Mouse (Mus musculus) megakaryocyte-erythroid progenitor cell, adult 5-6 weeks (primary cell): ENCODE data around the gene Bcat1. TPM values are rescaled to one million over a fixed set of nuclear protein-coding genes. Genes with fewer than 3 reads are reported as not detected.

ENCODE experiments used
- ATAC-seq: replicated peaks from 2 replicates; pipeline ENCODE4 v1.8.0; 2016; ENCODE audit warnings: mild to moderate bottlenecking, inconsistent platforms; ENCODE audit not compliant: severe bottlenecking, poor library complexity, low FRiP score, low TSS enrichment
- total RNA-seq, 2 experiments: library from RNA; stranded (forward) in 1 of 2; stranded (reverse) in 1 of 2; fragments of 200-1000, 215-1000 nt in 1 of 2; fragments of >200 nt in 1 of 2; fragmentation: Nextera tagmentation in 1 of 2; gene quantifications; 2 replicates each; pipeline ENCODE4 v1.2.3; 2014 to 2017

Gene Bcat1
- total RNA-seq, 2 experiments from 2014 or later, result 0.47 to 2.7 TPM

DNA sequence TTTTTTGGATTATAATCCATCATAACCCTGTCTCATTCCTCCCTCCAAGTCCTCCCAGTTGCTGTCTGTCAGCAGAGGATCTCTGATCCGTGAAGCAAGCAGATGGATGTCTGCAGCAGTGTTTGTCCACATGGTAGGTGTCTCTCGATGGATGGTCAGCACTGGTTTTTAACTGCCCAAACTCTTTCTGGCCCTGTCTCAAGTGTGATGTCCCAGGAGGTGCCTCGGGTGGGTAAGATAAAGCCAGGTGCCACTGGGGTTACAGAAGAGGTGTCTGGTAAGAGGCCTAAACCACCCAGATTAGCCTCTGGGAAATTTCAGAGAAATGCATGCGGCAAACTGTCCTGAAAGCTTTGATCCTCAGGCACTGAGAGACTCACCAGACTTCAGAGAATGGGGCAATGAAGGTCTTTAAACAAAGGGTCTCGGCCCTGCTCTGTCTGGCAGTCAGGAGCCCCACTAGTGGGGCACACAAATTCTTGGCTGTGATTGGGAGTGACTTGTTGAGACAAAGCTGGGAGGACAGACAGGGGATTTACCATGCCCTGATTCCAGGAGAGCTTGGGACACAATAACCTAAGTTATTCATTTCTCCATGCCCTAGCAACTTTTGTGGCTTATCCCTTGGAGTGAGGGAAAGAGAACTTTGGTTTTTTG is 12.6 kb downstream of the Bcat1 start:
- ATAC-seq, result no peak

DNA sequence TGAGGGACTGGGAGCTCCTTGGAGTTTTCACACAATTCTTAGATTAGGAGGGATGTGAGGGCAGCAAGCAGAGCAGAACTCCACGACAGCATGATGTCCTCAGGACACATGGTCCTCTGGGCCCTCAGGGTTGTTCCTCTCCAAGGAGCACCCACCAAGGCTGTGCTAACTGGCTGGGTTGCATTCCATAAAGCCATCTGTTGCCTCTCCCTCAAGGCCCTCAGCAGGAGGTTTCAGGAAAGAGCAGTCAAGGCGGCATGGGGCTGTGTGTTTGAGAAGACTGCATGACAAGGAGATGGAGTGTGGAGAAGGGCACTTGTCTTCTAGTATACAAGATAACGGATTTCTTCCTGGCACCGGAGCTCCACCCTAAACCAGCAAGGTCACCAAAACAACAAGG is 13.2 kb downstream of the Bcat1 start:
- no peak for ATAC-seq

DNA sequence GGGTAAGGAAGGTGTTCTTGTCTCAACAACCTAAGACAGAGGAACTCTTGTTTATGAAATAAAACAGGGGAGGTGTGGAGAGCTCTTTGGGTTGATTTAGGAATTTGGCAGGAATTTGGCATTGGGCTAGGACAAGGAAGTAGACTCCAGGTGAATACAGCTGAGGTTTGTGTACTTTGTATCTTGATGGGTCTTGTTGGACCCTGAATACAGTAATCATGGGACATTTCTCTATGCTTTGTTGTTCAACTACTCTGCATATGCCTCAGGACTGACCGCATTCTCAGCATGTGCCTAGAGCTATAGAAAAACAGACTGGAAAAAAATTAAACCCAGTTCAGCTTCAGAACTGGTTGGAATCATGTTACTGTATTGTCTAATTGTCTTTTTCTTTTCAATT is 14.6 kb downstream of the Bcat1 start:
- ATAC-seq, result no peak

DNA sequence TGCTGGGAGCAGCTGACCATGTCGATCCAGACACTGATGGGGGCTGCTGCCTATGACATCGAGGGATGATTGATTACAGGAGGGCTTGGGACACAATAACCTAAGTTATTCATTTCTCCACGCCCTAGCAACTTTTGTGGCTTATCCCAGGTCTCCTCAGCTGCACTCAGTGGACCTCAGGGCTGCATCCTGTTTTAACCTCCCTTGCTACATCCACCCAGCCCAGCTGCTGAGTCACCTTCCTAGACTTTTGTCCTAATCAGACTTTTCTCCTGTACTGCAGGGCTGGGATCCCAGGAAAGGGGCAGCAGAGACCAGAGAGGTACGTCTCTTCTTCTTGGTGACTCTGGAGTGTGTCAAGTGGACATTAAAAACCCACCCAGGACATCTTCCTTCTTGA is 19.9 kb downstream of the Bcat1 start:
- ATAC-seq, result no peak

DNA sequence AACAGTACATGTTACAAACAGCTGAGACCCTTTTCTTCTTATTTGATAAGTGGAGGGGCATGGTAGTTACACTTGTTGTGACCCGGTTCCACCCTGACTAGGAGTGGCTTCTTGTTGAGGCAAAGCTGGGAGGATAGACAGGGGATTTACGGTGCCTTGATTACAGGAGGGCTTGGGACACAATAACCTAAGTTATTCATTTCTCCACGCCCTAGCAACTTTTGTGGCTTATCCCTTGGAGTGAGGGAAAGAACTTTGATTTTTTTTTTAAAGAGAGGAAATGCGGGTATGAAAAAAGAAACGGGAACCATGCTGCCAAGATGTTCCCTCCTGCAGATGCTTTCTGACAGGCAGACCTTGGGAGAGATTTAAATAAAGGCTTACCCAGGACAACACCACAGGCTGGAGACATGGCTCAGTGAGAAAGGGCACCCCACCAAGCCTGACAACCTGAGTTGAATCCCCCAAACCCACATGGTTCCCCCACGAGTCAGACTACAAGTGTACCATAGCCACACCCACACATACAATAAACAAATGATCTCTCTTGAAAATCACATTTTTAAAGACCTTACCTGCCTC is 20.6 kb downstream of the Bcat1 start:
- no peak for ATAC-seq

DNA sequence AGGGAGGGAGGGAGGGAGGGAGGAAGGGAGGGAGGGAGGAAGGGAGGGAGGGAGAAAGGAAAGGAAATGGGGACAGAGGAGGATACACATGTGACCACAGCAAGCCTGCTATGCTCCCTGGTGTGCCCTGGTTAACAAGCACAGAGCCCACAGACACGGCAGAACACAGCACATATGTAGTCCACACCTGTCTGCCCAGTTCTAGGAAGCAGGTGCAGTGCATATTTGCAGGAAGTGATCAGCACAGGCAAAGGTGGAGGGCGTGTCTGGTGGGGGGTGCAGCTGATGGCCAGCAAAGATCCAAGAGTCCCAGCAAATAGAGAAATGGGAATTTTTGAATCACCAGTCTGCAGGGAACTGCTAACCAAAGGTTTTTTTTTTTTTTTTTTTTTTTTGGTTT is 23.3 kb downstream of the Bcat1 start:
- no peak for ATAC-seq

DNA sequence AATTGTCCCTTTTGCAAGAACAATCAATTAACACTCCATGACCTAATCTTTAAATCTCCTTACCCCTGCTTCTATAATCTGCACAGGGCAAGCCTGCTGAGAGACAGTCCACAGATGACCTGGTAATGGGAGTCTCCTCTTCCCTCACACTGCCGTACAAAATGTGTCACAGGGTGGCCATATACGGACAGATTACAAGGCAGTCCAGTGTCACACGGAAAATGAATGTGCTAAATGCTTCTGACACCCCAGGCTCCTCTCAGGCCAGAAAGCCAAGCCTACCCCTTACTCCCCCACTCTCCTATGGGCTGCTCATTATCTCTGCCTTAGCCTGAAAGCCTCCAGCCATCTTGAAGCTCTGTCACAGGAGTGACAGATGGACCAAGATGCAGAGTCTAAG is 25.1 kb downstream of the Bcat1 start:
- ATAC-seq, result no peak

DNA sequence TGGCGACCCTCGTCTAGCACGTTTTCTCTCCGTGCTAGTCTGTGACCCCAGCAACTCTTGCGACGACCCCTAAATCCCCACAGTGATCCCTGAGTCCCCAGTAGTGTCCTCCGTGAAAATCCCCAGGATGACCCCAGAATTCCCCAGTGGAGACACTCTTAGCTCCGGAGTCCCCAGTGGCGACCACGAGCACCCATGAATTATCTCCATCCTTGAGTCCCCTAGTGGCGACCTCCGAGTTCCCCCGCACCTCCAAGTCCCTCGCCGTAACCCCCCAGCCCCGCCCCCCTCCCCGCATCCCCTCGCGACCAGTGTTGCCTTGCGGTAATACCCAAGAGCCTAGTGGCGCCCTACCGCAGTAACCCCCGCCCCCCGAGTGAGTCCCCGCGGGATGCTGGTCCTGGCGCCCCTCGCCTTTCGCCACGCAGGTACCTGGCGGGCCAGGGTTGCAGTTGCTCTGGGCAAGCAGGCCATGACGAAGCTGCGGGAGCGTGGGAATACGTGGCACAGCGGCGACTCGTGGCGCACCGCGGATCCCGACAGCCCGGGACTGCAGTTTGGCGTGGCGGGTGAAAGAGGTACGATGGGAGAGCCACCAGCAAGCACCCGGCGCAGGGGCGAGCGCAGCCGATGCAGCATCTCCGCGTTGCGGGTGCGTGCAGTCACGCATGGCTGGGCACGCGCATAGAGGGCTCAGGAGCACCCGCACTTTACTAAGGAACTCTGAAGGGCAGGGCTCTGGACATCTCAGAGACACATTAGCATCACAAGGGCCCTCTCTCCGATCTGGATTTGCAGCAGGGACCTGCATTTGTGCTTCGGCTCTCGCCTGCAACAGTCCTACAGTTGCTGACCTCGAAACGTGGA is 27.6 kb downstream of the Bcat1 start:
- ATAC-seq, result no peak

DNA sequence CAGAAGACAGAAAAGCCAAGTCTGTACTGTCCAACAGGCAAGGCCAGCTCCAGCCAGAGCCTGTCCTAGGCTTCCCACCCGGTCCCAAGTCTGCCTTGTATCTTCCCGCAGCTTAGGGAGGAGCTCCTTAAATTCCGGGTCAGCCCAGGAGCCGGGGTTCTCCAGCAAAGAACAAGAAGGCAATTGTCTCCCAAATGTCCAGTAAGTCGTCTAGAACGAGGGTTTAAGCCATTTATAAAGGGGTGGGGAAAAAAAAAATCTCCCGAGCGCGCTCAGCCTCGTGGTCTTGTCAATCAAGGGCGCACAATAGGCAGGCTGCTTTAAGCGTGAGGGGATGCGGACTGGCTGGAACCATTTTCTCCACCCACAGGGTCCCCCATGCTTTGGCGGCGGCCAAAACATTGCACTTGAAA is 28.5 kb downstream of the Bcat1 start:
- ATAC-seq, result no peak

DNA sequence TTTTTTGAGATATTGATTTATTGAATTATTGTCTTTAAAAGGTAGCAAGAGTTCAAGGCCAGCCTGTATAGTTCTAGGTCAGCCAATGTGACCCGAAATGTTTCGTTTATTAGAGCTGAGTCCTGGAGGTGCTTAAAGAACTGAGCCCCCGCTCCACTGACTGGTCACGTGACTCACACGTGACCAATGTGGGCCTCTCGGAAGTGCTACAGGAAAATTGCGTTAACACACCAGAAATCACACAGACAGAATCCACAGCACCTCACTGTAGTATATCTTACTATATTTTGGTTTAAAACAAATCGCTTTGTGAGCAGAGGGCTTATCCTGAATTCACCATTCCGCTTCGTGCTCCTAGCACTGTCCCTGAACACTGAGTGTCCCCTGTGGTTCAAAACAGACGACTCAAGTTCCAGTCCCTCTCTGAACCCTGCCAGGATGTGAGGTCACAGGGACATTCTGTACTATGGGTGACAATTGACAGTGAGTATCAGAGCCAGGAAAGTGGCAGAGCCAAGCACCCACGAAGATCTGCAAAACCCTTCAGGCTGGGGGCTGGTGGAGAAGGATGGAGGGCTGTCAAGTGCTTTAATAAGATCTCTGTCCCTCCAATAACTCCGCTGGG is 29.6 kb downstream of the Bcat1 start:
- ATAC-seq, result no peak

DNA sequence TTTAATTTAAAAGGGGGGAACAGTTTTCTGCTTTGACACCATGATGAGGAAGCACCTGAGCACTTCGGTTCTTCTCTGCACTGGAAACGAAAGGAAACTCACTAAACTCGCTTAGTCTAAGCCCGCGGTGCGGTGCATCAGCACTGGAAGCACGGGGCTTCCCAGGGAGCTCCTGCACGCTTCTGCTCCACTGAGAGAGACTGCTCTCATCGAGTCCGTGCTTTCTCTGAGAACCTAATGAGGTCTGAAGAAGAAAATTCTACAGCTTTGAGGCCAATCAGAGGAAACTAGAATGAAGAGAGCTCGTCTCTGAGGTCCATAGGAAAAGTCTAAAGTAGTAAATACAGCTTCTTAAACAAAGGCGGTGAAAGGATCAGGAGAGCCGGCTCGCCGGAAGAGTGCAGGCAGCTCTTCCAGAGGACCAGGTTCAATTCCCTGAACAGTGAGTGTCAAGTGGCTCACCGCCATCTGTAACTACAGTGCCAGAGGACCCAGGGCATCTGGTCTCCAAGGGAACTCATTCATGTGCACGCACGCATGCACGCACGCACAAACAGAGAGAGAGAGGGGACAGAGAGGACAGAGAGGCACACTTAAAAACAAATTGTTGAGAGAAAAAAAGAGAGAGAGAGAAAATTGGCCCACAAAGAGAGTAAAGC is 30.9 kb downstream of the Bcat1 start:
- no peak for ATAC-seq

DNA sequence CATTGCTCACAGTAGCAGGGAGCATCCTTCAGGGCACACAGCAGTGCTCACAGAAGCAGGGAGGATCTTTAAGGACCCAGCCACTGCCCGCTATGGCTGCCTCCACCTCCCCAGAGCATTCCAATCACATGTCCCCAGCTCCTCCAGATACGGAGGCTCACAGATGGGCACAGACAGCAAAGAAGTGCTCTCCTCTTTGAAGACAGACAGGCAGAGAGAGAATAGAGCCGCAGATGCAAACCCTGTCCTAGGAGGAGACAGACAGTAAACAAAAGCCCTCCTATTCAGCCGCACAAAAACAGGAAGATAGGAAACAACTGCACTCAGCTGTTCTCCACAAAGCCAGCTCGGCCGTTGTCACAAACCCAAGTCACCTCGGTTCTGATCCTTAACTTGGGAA is 35.3 kb downstream of the Bcat1 start:
- ATAC-seq, result no peak

DNA sequence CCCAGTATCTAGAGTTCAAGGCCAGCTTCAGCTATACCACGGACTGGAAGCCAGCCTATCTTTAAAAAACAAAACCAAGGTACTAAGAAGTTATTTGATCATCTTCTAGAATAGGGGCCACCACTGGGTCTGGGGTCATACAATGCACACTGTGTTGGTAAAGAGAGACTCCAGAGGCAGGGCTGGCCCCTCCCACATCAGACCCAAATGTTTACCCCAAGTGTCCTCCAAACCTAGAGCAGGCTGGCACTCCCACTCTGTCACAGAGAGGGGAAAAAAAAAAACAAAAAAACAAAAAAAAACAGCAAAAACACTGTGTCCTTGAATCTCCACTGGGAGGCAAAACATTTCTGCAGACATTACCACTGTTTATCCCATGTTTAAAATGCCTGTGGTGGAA is 38.4 kb downstream of the Bcat1 start:
- ATAC-seq, result no peak

DNA sequence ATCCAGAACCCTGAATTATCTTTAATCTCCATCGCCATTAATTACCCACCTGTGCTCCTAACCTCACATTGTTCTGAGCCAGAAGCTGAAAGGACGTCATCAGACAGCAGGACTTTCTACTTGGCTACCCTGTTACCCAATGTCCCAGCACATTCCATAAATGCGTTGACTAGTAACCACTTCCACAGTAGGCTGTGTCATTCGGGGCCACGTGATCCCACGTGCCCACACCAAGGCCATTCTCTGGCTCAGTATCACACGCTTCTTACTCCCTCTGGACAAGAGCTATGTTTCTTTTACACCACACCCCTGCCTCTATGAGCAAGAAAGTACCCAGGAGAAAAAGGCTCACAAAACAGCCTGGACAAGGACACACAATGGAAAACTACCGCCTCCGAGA is 40.6 kb downstream of the Bcat1 start:
- no peak for ATAC-seq

DNA sequence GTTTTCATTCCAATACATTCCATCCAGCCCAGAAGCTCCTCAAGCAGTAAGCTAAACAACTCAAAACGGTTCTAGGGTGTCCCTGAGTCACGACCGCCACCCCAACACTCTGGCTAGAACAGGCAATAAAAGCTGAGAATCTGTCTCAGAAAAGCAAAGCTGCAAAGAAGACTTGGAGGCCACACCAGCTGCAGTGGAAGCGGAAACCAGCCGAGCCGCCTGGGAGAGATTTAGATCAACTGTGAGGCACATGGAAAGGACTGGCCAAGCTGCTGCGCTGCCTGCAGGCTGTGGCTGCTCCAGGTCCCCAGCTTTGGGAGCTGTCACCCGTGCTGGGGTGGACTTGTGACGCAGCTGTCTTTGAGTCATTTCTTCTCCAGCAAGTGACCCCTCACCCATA is 45.4 kb downstream of the Bcat1 start:
- ATAC-seq, result 0 out of 2 replicates have a peak, but pooled peaks have one; percentile 50

DNA sequence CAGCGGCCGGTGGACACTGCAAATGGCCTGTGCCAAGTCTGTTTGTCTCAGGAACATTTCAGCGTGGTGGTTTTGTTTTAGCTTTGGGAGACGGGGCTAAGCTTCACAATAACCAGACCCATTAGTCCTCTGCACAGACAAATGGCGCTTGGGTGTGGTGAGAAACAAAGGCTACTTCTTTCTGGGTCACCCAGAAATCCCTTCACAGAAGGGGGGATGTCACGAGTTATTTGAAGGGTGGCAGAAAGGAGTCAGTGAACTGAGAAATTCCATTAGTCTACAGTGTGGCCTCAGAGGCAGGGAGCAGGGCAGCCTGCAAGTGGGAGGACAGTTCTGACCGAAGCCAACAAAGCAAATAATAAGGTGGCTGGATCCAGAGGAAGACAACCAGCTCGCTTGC is 52.0 kb downstream of the Bcat1 start:
- ATAC-seq, result no peak

DNA sequence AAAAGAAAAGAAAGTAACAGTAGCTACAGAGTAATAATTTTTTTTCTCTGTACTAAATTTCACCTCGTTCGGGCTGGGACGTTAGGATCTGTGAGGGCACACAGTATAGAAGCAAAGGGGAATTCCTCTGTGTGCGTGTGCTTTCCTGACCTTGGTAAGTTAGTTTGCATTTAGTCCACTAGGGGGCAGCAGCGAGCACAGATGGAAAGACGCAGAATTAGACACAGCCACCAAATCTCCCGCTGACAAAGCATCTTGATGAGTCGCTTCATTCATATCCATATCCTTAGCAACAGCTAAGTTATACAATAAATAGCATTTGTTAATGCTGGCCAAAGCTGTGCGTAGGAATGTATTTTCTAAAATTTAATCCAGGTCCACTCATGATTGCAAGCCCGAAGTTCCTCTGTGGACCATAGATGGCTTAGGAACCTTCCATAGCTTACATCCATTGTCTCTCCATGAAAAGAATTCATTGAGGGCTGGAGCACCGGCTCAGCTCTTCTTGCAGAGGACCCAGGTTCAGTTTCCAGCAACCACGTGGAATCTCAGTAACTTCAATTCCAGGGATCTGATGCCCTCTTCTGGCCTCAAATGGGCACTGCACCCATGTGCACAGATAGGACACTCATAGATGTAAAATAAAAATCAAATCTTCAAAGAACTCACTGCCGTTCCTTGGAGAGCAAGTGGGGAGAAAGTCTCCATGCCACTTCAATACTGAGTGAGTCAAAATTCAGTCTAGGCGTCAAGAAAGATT is 52.8 kb downstream of the Bcat1 start:
- peak; percentile 69 for ATAC-seq

DNA sequence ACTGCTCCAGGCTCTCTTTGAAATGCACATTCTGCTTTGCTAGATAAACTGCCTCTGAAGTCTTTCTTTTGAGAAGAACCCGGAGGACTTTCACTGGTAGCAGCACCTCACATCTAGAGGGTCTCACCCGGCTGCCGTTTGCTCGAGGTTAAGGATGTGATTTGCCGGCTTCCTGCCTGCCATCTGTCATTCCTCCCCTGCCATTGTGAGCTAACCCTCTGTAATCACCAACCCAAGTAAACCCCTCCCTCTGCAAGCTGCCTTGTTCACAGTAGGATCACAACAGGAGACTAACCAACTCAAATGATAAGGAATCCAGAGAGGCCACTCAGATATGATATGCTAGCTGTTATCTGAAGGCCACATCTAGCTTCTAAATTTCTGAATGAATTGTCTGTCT is 53.6 kb downstream of the Bcat1 start:
- no peak for ATAC-seq

DNA sequence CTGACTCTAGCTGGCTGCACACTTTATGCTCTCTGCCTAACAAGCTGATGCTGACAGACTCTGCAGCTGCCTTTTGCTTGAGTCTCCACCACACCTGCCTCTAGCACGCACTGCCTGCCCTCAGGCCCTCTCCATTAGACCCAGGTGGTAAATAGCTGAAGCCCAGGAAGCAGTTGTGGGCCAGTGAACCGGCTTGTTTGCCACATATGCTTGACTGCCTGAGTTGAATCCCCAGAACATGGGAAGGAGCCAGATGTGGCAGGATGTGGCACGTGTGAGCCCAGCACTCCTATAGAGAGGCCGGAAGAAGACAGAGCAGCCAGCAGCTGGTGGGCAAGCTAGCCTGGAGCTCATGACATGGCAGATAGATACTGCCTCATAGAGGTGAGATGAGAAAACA is 55.4 kb downstream of the Bcat1 start:
- ATAC-seq, result no peak
